13 mouse cellular contexts compared by ENCODE assay signal in genomic region chr8:85084633-85085032, GRCm38 (mm10). TPM values are rescaled to one million over a fixed set of nuclear protein-coding genes. Genes with fewer than 3 reads are reported as not detected.
DNase-seq lines count a peak whose midpoint lies in the region; ATAC-seq and TF ChIP-seq lines count a peak whose summit lies in the region.
"Had no signal": no experiment of that assay in that cellular context is flagged by ENCODE, and none has a peak within 500 bp of the region (broad histone marks: within the 10 kb centered on the region; RNA-seq: fewer than 3 reads in every experiment).

No protein-coding gene starts in this region.

- H3K27me3 ChIP-seq in megakaryocyte, embryonic 14.5 days (replicated peaks), result no peaks in the 10 kb centered on the region
- H3K27me3 ChIP-seq: heart, embryonic 15.5 days had no signal

- H3K9me3 ChIP-seq in megakaryocyte, embryonic 14.5 days, result no peaks in the 10 kb centered on the region
- H3K9me3 ChIP-seq: heart, embryonic 15.5 days had no signal

- H3K4me3 ChIP-seq in bone marrow macrophage, adult 2 months (ENCODE audit: insufficient read depth, low read length), result peak overlapping the region; percentile 81
- H3K4me3 ChIP-seq in megakaryocyte, embryonic 14.5 days (replicated peaks), result peak overlapping the region; percentile 94

- DNase-seq in layer of hippocampus, adult 11-12 months (ENCODE audit: low spot score), result peak; percentile 1
- no peak for DNase-seq in layer of hippocampus, postnatal 14 days (ENCODE audit: low spot score in 2 of 2)
- peak; percentile 67 to 71 for DNase-seq in B cell, adult 2 months
- DNase-seq in thymus, postnatal 10 days (ENCODE audit: low spot score in 2 of 2), result no peak
- DNase-seq in ovary, postnatal 36 days (ENCODE audit: low spot score), result no peak
- DNase-seq: gastrocnemius, postnatal 10 days; kidney, adult 11 months had no signal

- TF ChIP-seq CTCF in bone marrow macrophage, adult 2 months (IDR thresholded peaks at IDR 0.05; ENCODE audit: low read depth, low read length), result no peak

- ATAC-seq in CD4-positive, CD25-positive, alpha-beta regulatory T cell, adult 4 months, result no peak

- no peak for TF ChIP-seq POLR2A in bone marrow macrophage, adult 2 months (IDR thresholded peaks at IDR 0.05; ENCODE audit: borderline replicate concordance, low read depth, low read length)

- H3K36me3 ChIP-seq in megakaryocyte, embryonic 14.5 days (replicated peaks; ENCODE audit: low read length), result peaks cover 45% of the 10 kb centered on the region

- H3K27ac ChIP-seq in bone marrow macrophage, adult 2 months (ENCODE audit: insufficient read depth, low read depth, low read length), result peak overlapping the region; percentile 74
- H3K27ac ChIP-seq: heart, embryonic 15.5 days had no signal

- H3K4me1 ChIP-seq in bone marrow macrophage, adult 2 months (ENCODE audit: control insufficient read depth, insufficient read depth, low read length), result peaks cover 20% of the 10 kb centered on the region
- peaks cover 55% of the 10 kb centered on the region for H3K4me1 ChIP-seq in megakaryocyte, embryonic 14.5 days

RNA-seq across cellular contexts. Expression of gene Man2b1, which starts 1.6 kb away (rescaled TPM):
- 10 to 100 TPM; 39.6 to 42.7 TPM for total RNA-seq in layer of hippocampus, postnatal 14 days (2021)
- 390 and 469 TPM in 2 replicates for polyA plus RNA-seq in bone marrow macrophage, adult 2 months (2012; ENCODE audit: insufficient read depth, insufficient read length, missing spikeins)
- polyA plus RNA-seq in megakaryocyte, embryonic 14.5 days (2012; ENCODE audit: insufficient read depth, low replicate concordance), result 3.8 and 26.4 TPM in 2 replicates
- polyA plus RNA-seq in CD4-positive, CD25-positive, alpha-beta regulatory T cell, adult 4 months (2017; shearing (Covaris generic)), result 100 to 1,000 TPM in 1 of 2 experiments, 10 to 100 TPM in 1; 98.3 to 117 TPM

RNA-seq across cellular contexts. Expression of gene Wdr83, which starts 3.5 kb away (rescaled TPM):
- 10 to 100 TPM; 26.3 to 34.6 TPM for total RNA-seq in layer of hippocampus, postnatal 14 days (2021)
- 22.6 and 27.3 TPM in 2 replicates for polyA plus RNA-seq in bone marrow macrophage, adult 2 months (2012; ENCODE audit: insufficient read depth, insufficient read length, missing spikeins)
- 19.7 TPM in 1 of 2 replicates, not detected in the other for polyA plus RNA-seq in megakaryocyte, embryonic 14.5 days (2012; ENCODE audit: insufficient read depth, low replicate concordance)
- 10 to 100 TPM; 41.0 to 56.0 TPM for polyA plus RNA-seq in CD4-positive, CD25-positive, alpha-beta regulatory T cell, adult 4 months (2017; shearing (Covaris generic))

RNA-seq across cellular contexts. Expression of gene Wdr83os, which starts 4.1 kb away (rescaled TPM):
- 10 to 100 TPM; 57.5 to 61.5 TPM for total RNA-seq in layer of hippocampus, postnatal 14 days (2021)
- polyA plus RNA-seq in bone marrow macrophage, adult 2 months (2012; ENCODE audit: insufficient read depth, insufficient read length, missing spikeins), result 90.2 and 113 TPM in 2 replicates
- 8.8 and 10.6 TPM in 2 replicates for polyA plus RNA-seq in megakaryocyte, embryonic 14.5 days (2012; ENCODE audit: insufficient read depth, low replicate concordance)
- 100 to 1,000 TPM; 130 to 136 TPM for polyA plus RNA-seq in CD4-positive, CD25-positive, alpha-beta regulatory T cell, adult 4 months (2017; shearing (Covaris generic))

RNA-seq across cellular contexts. Expression of gene Dhps, which starts 13.1 kb away (rescaled TPM):
- total RNA-seq in layer of hippocampus, postnatal 14 days (2021), result 10 to 100 TPM; 63.8 to 67.4 TPM
- polyA plus RNA-seq in bone marrow macrophage, adult 2 months (2012; ENCODE audit: insufficient read depth, insufficient read length, missing spikeins), result 36.7 and 44.9 TPM in 2 replicates
- polyA plus RNA-seq in megakaryocyte, embryonic 14.5 days (2012; ENCODE audit: insufficient read depth, low replicate concordance), result 43.5 and 103 TPM in 2 replicates
- polyA plus RNA-seq in CD4-positive, CD25-positive, alpha-beta regulatory T cell, adult 4 months (2017; shearing (Covaris generic)), result 10 to 100 TPM; 42.7 to 45.0 TPM

RNA-seq across cellular contexts. Expression of gene Gm5741, which starts 16.9 kb away (rescaled TPM):
- not detected for total RNA-seq in layer of hippocampus, postnatal 14 days (2021)
- not detected in 2 replicates for polyA plus RNA-seq in bone marrow macrophage, adult 2 months (2012; ENCODE audit: insufficient read depth, insufficient read length, missing spikeins)
- polyA plus RNA-seq in megakaryocyte, embryonic 14.5 days (2012; ENCODE audit: insufficient read depth, low replicate concordance), result 8.7 TPM in 1 of 2 replicates, not detected in the other
- polyA plus RNA-seq in CD4-positive, CD25-positive, alpha-beta regulatory T cell, adult 4 months (2017; shearing (Covaris generic)), result 1 to 10 TPM; 1.1 to 3.6 TPM
- total RNA-seq: gastrocnemius, postnatal 10 days; megakaryocyte-erythroid progenitor cell, adult 5-6 weeks had no signal
- polyA plus RNA-seq: heart, embryonic 15.5 days; limb, embryonic 11.5 days had no signal

Comparison
In these comparisons a context has a peak if more than half of its experiments do, and no peak if none do; other contexts are left out.
1. DNase-seq: peak in layer of hippocampus, adult 11-12 months (single experiment) and B cell, adult 2 months (2 of 2); none in layer of hippocampus, postnatal 14 days (0 of 2), thymus, postnatal 10 days (0 of 2) and ovary, postnatal 36 days (single experiment).